15 mouse cellular contexts compared by ENCODE assay signal in the genomic region with DNA sequence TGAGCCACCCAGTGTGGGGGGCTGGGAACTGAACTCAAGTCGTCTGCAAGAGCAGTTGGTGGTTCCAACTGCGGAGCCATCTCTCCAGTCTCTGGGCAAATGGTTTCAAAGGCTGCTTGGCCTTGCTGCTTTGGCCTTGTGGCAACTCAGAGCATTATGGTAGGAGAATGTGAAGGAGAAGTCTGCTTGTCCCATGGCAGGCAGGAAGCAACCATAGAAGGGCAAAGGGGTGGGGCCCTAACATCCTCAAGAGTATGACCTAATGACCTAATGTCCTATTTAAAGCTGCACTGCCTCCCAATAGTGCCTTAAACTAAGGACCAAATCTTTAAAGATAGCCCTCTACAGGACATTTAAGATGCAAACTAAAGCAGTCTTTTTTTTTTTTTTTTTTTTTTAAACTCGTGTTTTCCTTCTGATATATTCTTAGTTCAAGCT. TPM values are rescaled to one million over a fixed set of nuclear protein-coding genes. Genes with fewer than 3 reads are reported as not detected.
A peak's percentile ranks its signal among the peaks of the same experiment; 100 is the strongest.
DNase-seq lines count a peak whose midpoint lies in the region; ATAC-seq and TF ChIP-seq lines count a peak whose summit lies in the region.
"Had no signal": no experiment of that assay in that cellular context is flagged by ENCODE, and none has a peak within 500 bp of the region (broad histone marks: within the 10 kb centered on the region; RNA-seq: fewer than 3 reads in every experiment).

No protein-coding gene starts in this region.

- H3K36me3 ChIP-seq in liver, adult 2 months (ENCODE audit: control insufficient read depth, insufficient read depth, low read length), result no peaks in the 10 kb centered on the region
- no peaks in the 10 kb centered on the region for H3K36me3 ChIP-seq in liver, embryonic 12.5 days
- H3K36me3 ChIP-seq in G1E (replicated peaks), result no peaks in the 10 kb centered on the region
- H3K36me3 ChIP-seq in heart, embryonic 13.5 days, result no peaks in the 10 kb centered on the region
- no peaks in the 10 kb centered on the region for H3K36me3 ChIP-seq in spleen, adult 2 months (ENCODE audit: control insufficient read depth, insufficient read depth, low read length)
- H3K36me3 ChIP-seq: limb, embryonic 13.5 days; neural tube, embryonic 15.5 days had no signal

- no peaks in the 10 kb centered on the region for H3K9me3 ChIP-seq in liver, embryonic 12.5 days (replicated peaks)
- no peaks in the 10 kb centered on the region for H3K9me3 ChIP-seq in G1E (replicated peaks)
- no peaks in the 10 kb centered on the region for H3K9me3 ChIP-seq in heart, embryonic 13.5 days
- H3K9me3 ChIP-seq: limb, embryonic 13.5 days; neural tube, embryonic 15.5 days had no signal

- no peak for TF ChIP-seq CTCF in liver, adult 2 months (IDR thresholded peaks at IDR 0.05; ENCODE audit: low read depth, low read length)
- no peak for TF ChIP-seq CTCF in G1E (IDR thresholded peaks at IDR 0.05; ENCODE audit: low read depth, low read length)
- TF ChIP-seq CTCF in spleen, adult 2 months (IDR thresholded peaks at IDR 0.05; ENCODE audit: extremely low read depth, insufficient read depth, insufficient read length, insufficient replicate concordance), result no peak

- ATAC-seq in liver, embryonic 12.5 days, result no peak
- peak; percentile 30; the same call in 1 of the 2 replicates for ATAC-seq in G1E (ENCODE audit: extremely low read depth, insufficient number of reproducible peaks, low FRiP score, poor library complexity, severe bottlenecking)
- no peak for ATAC-seq in heart, embryonic 13.5 days (ENCODE audit: extremely low read depth, insufficient number of reproducible peaks, low FRiP score, low TSS enrichment)
- ATAC-seq: hindbrain, postnatal 0 days had no signal

- peak; percentile 28 for DNase-seq in liver, adult 2 months (ENCODE audit: extremely low read depth, low read depth, low spot score)
- peak; percentile 12 for DNase-seq in G1E (ENCODE audit: low spot score)
- DNase-seq in spleen, adult 2 months (ENCODE audit: low read depth in 1 of 2, low spot score in 2 of 2), result peak; percentile 42 to 80
- no peak for DNase-seq in cerebellum, adult 9-10 months
- no peak for DNase-seq in layer of hippocampus, adult 18-20 months (ENCODE audit: low spot score in 2 of 2)
- DNase-seq: gastrocnemius, postnatal 10 days; right cerebral cortex, postnatal 4 days; thymus, adult 2 months had no signal

- no peak overlapping the region for H3K27ac ChIP-seq in liver, adult 2 months (replicated peaks; ENCODE audit: insufficient read depth, low read depth, low read length)
- no peak overlapping the region for H3K27ac ChIP-seq in liver, embryonic 12.5 days
- 0 out of 2 replicates have a peak overlapping the region, but pooled peaks have one; percentile 8 for H3K27ac ChIP-seq in heart, embryonic 13.5 days (replicated peaks)
- H3K27ac ChIP-seq in spleen, adult 2 months (ENCODE audit: insufficient read depth, low read length), result peak overlapping the region; percentile 73
- H3K27ac ChIP-seq: hindbrain, postnatal 0 days; limb, embryonic 13.5 days; neural tube, embryonic 15.5 days had no signal

- H3K4me1 ChIP-seq in liver, adult 2 months (ENCODE audit: control insufficient read depth, insufficient read depth, low read length), result no peaks in the 10 kb centered on the region
- peaks cover 23% of the 10 kb centered on the region for H3K4me1 ChIP-seq in liver, embryonic 12.5 days
- H3K4me1 ChIP-seq in G1E (ENCODE audit: insufficient read depth, low read depth, low read length), result peaks cover 28% of the 10 kb centered on the region
- peaks cover 58% of the 10 kb centered on the region for H3K4me1 ChIP-seq in heart, embryonic 13.5 days
- peaks cover 25% of the 10 kb centered on the region; the same call in 1 of the 2 replicates for H3K4me1 ChIP-seq in spleen, adult 2 months (ENCODE audit: control insufficient read depth, insufficient read depth, insufficient read length)

- no peak for TF ChIP-seq POLR2A in liver, adult 2 months (IDR thresholded peaks at IDR 0.05; ENCODE audit: extremely low read depth, insufficient read depth, low read length)
- TF ChIP-seq POLR2A in spleen, adult 2 months (IDR thresholded peaks at IDR 0.05; ENCODE audit: low read depth, low read length), result no peak

- H3K4me3 ChIP-seq in liver, adult 2 months (ENCODE audit: insufficient read depth, low read depth, low read length), result no peak overlapping the region
- H3K4me3 ChIP-seq in liver, embryonic 12.5 days, result no peak overlapping the region
- no peak overlapping the region for H3K4me3 ChIP-seq in G1E (ENCODE audit: low read depth, low read length)
- H3K4me3 ChIP-seq in heart, embryonic 13.5 days, result no peak overlapping the region
- no peak overlapping the region for H3K4me3 ChIP-seq in spleen, adult 2 months (ENCODE audit: extremely low read depth, insufficient read depth, insufficient read length)
- H3K4me3 ChIP-seq: limb, embryonic 13.5 days; neural tube, embryonic 15.5 days had no signal

- no peaks in the 10 kb centered on the region for H3K27me3 ChIP-seq in liver, adult 2 months (ENCODE audit: control insufficient read depth, insufficient read depth, low read length)
- H3K27me3 ChIP-seq in liver, embryonic 12.5 days (replicated peaks), result no peaks in the 10 kb centered on the region; the same call in 1 of the 2 replicates
- peaks cover 19% of the 10 kb centered on the region for H3K27me3 ChIP-seq in G1E (ENCODE audit: insufficient read depth, low read length)
- no peaks in the 10 kb centered on the region for H3K27me3 ChIP-seq in heart, embryonic 13.5 days (replicated peaks)
- H3K27me3 ChIP-seq in spleen, adult 2 months (ENCODE audit: control insufficient read depth, insufficient read depth, low read length), result no peaks in the 10 kb centered on the region
- H3K27me3 ChIP-seq: limb, embryonic 13.5 days; neural tube, embryonic 15.5 days had no signal

- no peak overlapping the region for H3K9ac ChIP-seq in liver, adult 2 months (ENCODE audit: low read depth, low read length)
- no peak overlapping the region for H3K9ac ChIP-seq in liver, embryonic 12.5 days
- H3K9ac ChIP-seq in heart, embryonic 13.5 days, result no peak overlapping the region
- H3K9ac ChIP-seq: limb, embryonic 13.5 days; neural tube, embryonic 15.5 days had no signal

- no peak overlapping the region for H3K4me2 ChIP-seq in liver, embryonic 12.5 days
- no peak overlapping the region for H3K4me2 ChIP-seq in heart, embryonic 13.5 days
- H3K4me2 ChIP-seq: limb, embryonic 13.5 days; midbrain, embryonic 11.5 days; neural tube, embryonic 15.5 days had no signal

- H3K79me2 ChIP-seq in liver, adult 2 months (ENCODE audit: control insufficient read depth, insufficient read depth, low read length), result no peaks in the 10 kb centered on the region

- WGBS in liver, adult 2 months, result 77% methylated on average over 3 of the region's 3 CpGs
- WGBS in liver, embryonic 12.5 days (ENCODE audit: insufficient replicate concordance), result 44% methylated on average over 3 of the region's 3 CpGs
- WGBS in heart, embryonic 13.5 days, result 47% methylated on average over 3 of the region's 3 CpGs
- 36% methylated on average over 3 of the region's 3 CpGs for WGBS in spleen, adult 2 months

RNA-seq across cellular contexts. Expression of gene Ninj2, which starts 58.5 kb away (rescaled TPM):
- total RNA-seq in liver, adult 2 months (2014; rRNA removed), result not detected in 2 replicates
- polyA plus RNA-seq in liver, adult 2 months (2012; rRNA removed), result not detected in 2 replicates
- polyA plus RNA-seq in liver, embryonic 12.5 days (2016; fragmentation: Nextera tagmentation; extraction: Ambion mirVana), result not detected in 2 replicates
- total RNA-seq in G1E (2014; fragmentation: Nextera tagmentation), result not detected in 2 replicates
- not detected in 2 replicates for total RNA-seq in G1E (2017)
- not detected in 2 replicates for polyA plus RNA-seq in G1E (2012)
- not detected in 2 replicates for polyA plus RNA-seq in heart, embryonic 13.5 days (2015; fragmentation: Nextera tagmentation; extraction: Ambion mirVana)
- 0.19 TPM in 2 replicates for polyA plus RNA-seq in spleen, adult 2 months (2012; rRNA removed)
- 1 to 10 TPM in 1 of 2 experiments, under 1 TPM in 1; 0.67 to 1.3 TPM for total RNA-seq in layer of hippocampus, adult 18-20 months (2021)
- total RNA-seq: gastrocnemius, postnatal 10 days; hindbrain, postnatal 0 days had no signal
- polyA plus RNA-seq: hindbrain, postnatal 0 days; large intestine, adult 2 months; midbrain, embryonic 11.5 days had no signal

Comparison
In these comparisons a context has a peak if more than half of its experiments do, and no peak if none do; other contexts are left out.
1. DNase-seq: peak in liver, adult 2 months (single experiment), G1E (single experiment) and spleen, adult 2 months (2 of 2); none in cerebellum, adult 9-10 months (single experiment) and layer of hippocampus, adult 18-20 months (0 of 2).
2. H3K27ac ChIP-seq: peak in heart, embryonic 13.5 days (single experiment) and spleen, adult 2 months (single experiment); none in liver, adult 2 months (single experiment) and liver, embryonic 12.5 days (single experiment).